Mouse (Mus musculus) heart, embryonic 10.5 days (tissue): Measurements from ENCODE around the gene Angptl4. TPM values are rescaled to one million over a fixed set of nuclear protein-coding genes. Genes with fewer than 3 reads are reported as not detected.
A peak's percentile ranks its signal among the peaks of the same experiment; 100 is the strongest.

Experiments
- DNase-seq: peaks from one replicate; pipeline ENCODE4 v3.0.0-alpha.2; 2017; ENCODE audit warnings: low spot score
- H3K27ac ChIP-seq: fragments of 300-500 bp; sonication (generic); 2 replicates; pipeline ENCODE4 v1.5.1; 2016; ENCODE audit warnings: mild to moderate bottlenecking
- H3K27me3 ChIP-seq: fragments of 300-500 bp; sonication (generic); 2 replicates; pipeline ENCODE4 v1.6.1; 2016; ENCODE audit warnings: mild to moderate bottlenecking; ENCODE audit not compliant: poor library complexity, insufficient read depth, severe bottlenecking
- H3K36me3 ChIP-seq: fragments of 300-500 bp; sonication (generic); 2 replicates; pipeline ENCODE4 v1.6.1; 2016; ENCODE audit warnings: mild to moderate bottlenecking, moderate library complexity
- H3K4me1 ChIP-seq: fragments of 300-500 bp; sonication (generic); 2 replicates; pipeline ENCODE4 v1.6.1; 2016; ENCODE audit warnings: mild to moderate bottlenecking
- H3K4me3 ChIP-seq: fragments of 300-500 bp; sonication (generic); 2 replicates; pipeline ENCODE4 v1.5.1; 2016; ENCODE audit warnings: mild to moderate bottlenecking, moderate library complexity
- H3K9me3 ChIP-seq: fragments of 300-500 bp; sonication (generic); 2 replicates; pipeline ENCODE4 v1.6.1; 2016; ENCODE audit warnings: mild to moderate bottlenecking, moderate library complexity
- WGBS: fragments of 180-500 bp; shearing (Covaris S2); methylation state at CpG from one replicate; pipeline ENCODE4 v1.1.7; 2016; 5-methylcytosine and 5-hydroxymethylcytosine counted together
- polyA plus RNA-seq: library from polyadenylated mRNA; unstranded; fragments of >200 nt; fragmentation: Nextera tagmentation; extraction: Ambion mirVana; gene quantifications from 2 replicates; pipeline ENCODE4 v1.2.1, GENCODE M21; 2016

The Angptl4 gene
- polyA plus RNA-seq, 1 experiment from 2014 or later, result 19.8 TPM

GRCm38 (mm10) chr17:33788732-33789131 is 7.1 kb upstream of the Angptl4 start:
- 37% methylated on average over 4 of the region's 4 CpGs for WGBS
- H3K27ac ChIP-seq, result no peak overlapping the region
- H3K4me3 ChIP-seq, result no peak overlapping the region
- no peaks in the 10 kb centered on the region for H3K36me3 ChIP-seq
- no peaks in the 10 kb centered on the region for H3K9me3 ChIP-seq
- no peak for DNase-seq
- peaks cover 26% of the 10 kb centered on the region; the same call in 1 of the 2 replicates for H3K27me3 ChIP-seq
- peaks cover 11% of the 10 kb centered on the region; the same call in 1 of the 2 replicates for H3K4me1 ChIP-seq

GRCm38 (mm10) chr17:33786375-33786774 is 4.7 kb upstream of the Angptl4 start:
- peaks cover 21% of the 10 kb centered on the region for H3K4me1 ChIP-seq
- no peaks in the 10 kb centered on the region for H3K9me3 ChIP-seq
- no peak for DNase-seq
- H3K27me3 ChIP-seq, result peaks cover 22% of the 10 kb centered on the region; the same call in 1 of the 2 replicates
- WGBS, result 79% methylated on average over 18 of the region's 18 CpGs
- H3K27ac ChIP-seq, result no peak overlapping the region
- no peak overlapping the region for H3K4me3 ChIP-seq
- H3K36me3 ChIP-seq, result no peaks in the 10 kb centered on the region

GRCm38 (mm10) chr17:33784939-33785338 is 3.3 kb upstream of the Angptl4 start:
- Histone ChIP-seq H3K27me3 (peaks cover 22% of the 10 kb centered on the region; the same call in 1 of the 2 replicates), H3K4me3 (no peak overlapping the region), H3K4me1 (peaks cover 34% of the 10 kb centered on the region), H3K9me3 (no peaks in the 10 kb centered on the region), H3K36me3 (no peaks in the 10 kb centered on the region), H3K27ac (no peak overlapping the region)
- WGBS, result 78% methylated on average over 2 of the region's 2 CpGs
- DNase-seq, result no peak

- H3K9me3 ChIP-seq, result no peaks in the 10 kb centered on the region
- no peak overlapping the region for H3K4me3 ChIP-seq
- peaks cover under 1% of the 10 kb centered on the region; the same call in 1 of the 2 replicates for H3K36me3 ChIP-seq
- no peak for DNase-seq
- H3K4me1 ChIP-seq, result peaks cover 49% of the 10 kb centered on the region
- H3K27ac ChIP-seq, result no peak overlapping the region
- H3K27me3 ChIP-seq, result peaks cover 22% of the 10 kb centered on the region; the same call in 1 of the 2 replicates
Observed at GRCm38 (mm10) chr17:33783408-33783807, 1.8 kb upstream of the Angptl4 start.

- Histone ChIP-seq H3K27ac (peak overlapping the region; percentile 90), H3K27me3 (peaks cover 22% of the 10 kb centered on the region; the same call in 1 of the 2 replicates), H3K36me3 (peaks cover 13% of the 10 kb centered on the region), H3K4me1 (peaks cover 51% of the 10 kb centered on the region), H3K4me3 (peak overlapping the region; percentile 68), H3K9me3 (no peaks in the 10 kb centered on the region)
- DNase-seq, result no peak
- WGBS, result 29% methylated on average over 4 of the region's 4 CpGs
Observed at GRCm38 (mm10) chr17:33782067-33782466, 437 bp upstream of the Angptl4 start.

- Histone ChIP-seq H3K27me3 (0 out of 2 replicates have a peak, but pooled peaks cover 12% of the 10 kb centered on the region), H3K27ac (peak overlapping the region; percentile 90), H3K36me3 (peaks cover 27% of the 10 kb centered on the region), H3K4me3 (peak overlapping the region; percentile 68), H3K4me1 (peaks cover 44% of the 10 kb centered on the region), H3K9me3 (no peaks in the 10 kb centered on the region)
- no peak for DNase-seq
- WGBS, result 84% methylated on average over 5 of the region's 5 CpGs
Observed at GRCm38 (mm10) chr17:33780431-33780830, 1.2 kb downstream of the Angptl4 start.

GRCm38 (mm10) chr17:33779967-33780295 is 1.7 kb downstream of the Angptl4 start:
- Histone ChIP-seq H3K27ac (peak overlapping the region; percentile 72; the same call in 1 of the 2 replicates), H3K36me3 (peaks cover 32% of the 10 kb centered on the region), H3K9me3 (no peaks in the 10 kb centered on the region), H3K4me1 (peaks cover 40% of the 10 kb centered on the region), H3K4me3 (peak overlapping the region; percentile 68), H3K27me3 (0 out of 2 replicates have a peak, but pooled peaks cover 12% of the 10 kb centered on the region)
- 88% methylated on average over 5 of the region's 5 CpGs for WGBS
- DNase-seq, result no peak

- Histone ChIP-seq H3K4me3 (peak overlapping the region; percentile 34), H3K27ac (peak overlapping the region; percentile 72), H3K4me1 (peaks cover 40% of the 10 kb centered on the region), H3K9me3 (no peaks in the 10 kb centered on the region), H3K36me3 (peaks cover 33% of the 10 kb centered on the region), H3K27me3 (0 out of 2 replicates have a peak, but pooled peaks cover 8% of the 10 kb centered on the region)
- peak; percentile 84 for DNase-seq
- 49% methylated on average over 9 of the region's 9 CpGs for whole genome bisulfite sequencing
Observed at GRCm38 (mm10) chr17:33779271-33779966, 2.2 kb downstream of the Angptl4 start.

- Histone ChIP-seq H3K27ac (no peak overlapping the region), H3K36me3 (peaks cover 33% of the 10 kb centered on the region), H3K4me1 (peaks cover 19% of the 10 kb centered on the region), H3K27me3 (no peaks in the 10 kb centered on the region), H3K4me3 (no peak overlapping the region), H3K9me3 (no peaks in the 10 kb centered on the region)
- DNase-seq, result no peak
- WGBS, result 94% methylated on average over 4 of the region's 4 CpGs
Observed at GRCm38 (mm10) chr17:33775287-33775686, 6.3 kb downstream of the Angptl4 start.

GRCm38 (mm10) chr17:33774573-33775155 is 7.0 kb downstream of the Angptl4 start:
- no peak overlapping the region for H3K4me3 ChIP-seq
- no peak overlapping the region for H3K27ac ChIP-seq
- H3K27me3 ChIP-seq, result no peaks in the 10 kb centered on the region
- H3K9me3 ChIP-seq, result no peaks in the 10 kb centered on the region
- H3K4me1 ChIP-seq, result peaks cover 15% of the 10 kb centered on the region
- no peak for DNase-seq
- WGBS, result 84% methylated on average over 8 of the region's 8 CpGs
- peaks cover 33% of the 10 kb centered on the region for H3K36me3 ChIP-seq

GRCm38 (mm10) chr17:33773871-33774572 is 7.6 kb downstream of the Angptl4 start:
- Histone ChIP-seq H3K4me1 (peaks cover 8% of the 10 kb centered on the region), H3K36me3 (peaks cover 33% of the 10 kb centered on the region), H3K27me3 (no peaks in the 10 kb centered on the region), H3K9me3 (no peaks in the 10 kb centered on the region), H3K4me3 (no peak overlapping the region), H3K27ac (no peak overlapping the region)
- no peak for DNase-seq
- WGBS, result 84% methylated on average over 6 of the region's 6 CpGs

- H3K9me3 ChIP-seq, result no peaks in the 10 kb centered on the region
- peaks cover 32% of the 10 kb centered on the region for H3K36me3 ChIP-seq
- H3K4me3 ChIP-seq, result no peak overlapping the region
- 81% methylated on average over 6 of the region's 6 CpGs for WGBS
- H3K4me1 ChIP-seq, result peaks cover 2% of the 10 kb centered on the region; the same call in 1 of the 2 replicates
- no peak overlapping the region for H3K27ac ChIP-seq
- H3K27me3 ChIP-seq, result no peaks in the 10 kb centered on the region
- no peak for DNase-seq
Observed at GRCm38 (mm10) chr17:33773426-33773825, 8.2 kb downstream of the Angptl4 start.

- DNase-seq, result no peak
- Histone ChIP-seq H3K36me3 (peaks cover 15% of the 10 kb centered on the region), H3K4me1 (no peaks in the 10 kb centered on the region), H3K27me3 (no peaks in the 10 kb centered on the region), H3K4me3 (no peak overlapping the region), H3K9me3 (no peaks in the 10 kb centered on the region), H3K27ac (no peak overlapping the region)
- WGBS, result 94% methylated on average over 4 of the region's 4 CpGs
Observed at GRCm38 (mm10) chr17:33771617-33772016, 10.0 kb downstream of the Angptl4 start.
